Mouse (Mus musculus) forelimb bud, embryonic 11.5 days (tissue): ENCODE data around the gene Slc16a6.
"Not testable (repeated sequence)": the region's sequence is repeated elsewhere in the genome, so short reads cannot be mapped to it uniquely, and the experiment has no call there.

ENCODE experiments used
- DNase-seq: peaks from one replicate; pipeline ENCODE4 v3.0.0-alpha.2; 2012; ENCODE audit warnings: low read depth, low spot score

Slc16a6 gene

GRCm38 (mm10) chr11:109473171-109474085 is at the start of gene Slc16a6, which contains the start of gene Arsg:
Gene Slc16a6 (minus strand): TSS chr11:109473598.
Gene Arsg (plus strand): TSS chr11:109473374.
- DNase-seq = peak; percentile 67

- DNase-seq = no peak
Observed at GRCm38 (mm10) chr11:109520958-109521357, 47.6 kb upstream of the Slc16a6 start.

- no peak for DNase-seq
Observed at GRCm38 (mm10) chr11:109517816-109518215, 44.4 kb upstream of the Slc16a6 start.

- DNase-seq = no peak
Observed at GRCm38 (mm10) chr11:109517330-109517729, 43.9 kb upstream of the Slc16a6 start.

DNA sequence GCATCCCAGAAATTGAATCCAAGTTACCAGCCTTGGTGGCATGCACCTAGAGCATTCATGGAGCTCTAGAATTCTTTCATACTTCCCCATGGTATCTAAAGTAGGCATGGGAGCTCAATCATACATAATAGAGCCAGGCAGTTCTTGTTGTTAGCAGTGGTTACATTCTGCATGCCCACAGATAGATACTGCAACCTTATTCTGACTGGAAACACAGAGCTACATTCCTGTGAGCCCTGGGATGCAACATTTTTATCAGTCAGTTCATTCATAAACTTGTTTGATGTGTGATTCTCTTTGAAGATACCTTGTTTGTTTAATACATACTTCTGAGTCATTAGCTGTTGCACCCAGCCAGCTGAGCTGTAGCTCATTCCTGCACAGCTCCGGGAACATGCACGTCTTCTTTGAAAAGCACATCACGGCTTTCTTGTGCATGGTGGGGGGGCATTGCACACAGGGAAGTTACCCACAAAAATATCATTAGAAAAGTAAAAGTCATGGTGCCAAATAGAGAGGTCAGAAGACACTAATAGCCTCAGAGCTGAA is 40.7 kb upstream of the Slc16a6 start:
- no peak for DNase-seq

DNA sequence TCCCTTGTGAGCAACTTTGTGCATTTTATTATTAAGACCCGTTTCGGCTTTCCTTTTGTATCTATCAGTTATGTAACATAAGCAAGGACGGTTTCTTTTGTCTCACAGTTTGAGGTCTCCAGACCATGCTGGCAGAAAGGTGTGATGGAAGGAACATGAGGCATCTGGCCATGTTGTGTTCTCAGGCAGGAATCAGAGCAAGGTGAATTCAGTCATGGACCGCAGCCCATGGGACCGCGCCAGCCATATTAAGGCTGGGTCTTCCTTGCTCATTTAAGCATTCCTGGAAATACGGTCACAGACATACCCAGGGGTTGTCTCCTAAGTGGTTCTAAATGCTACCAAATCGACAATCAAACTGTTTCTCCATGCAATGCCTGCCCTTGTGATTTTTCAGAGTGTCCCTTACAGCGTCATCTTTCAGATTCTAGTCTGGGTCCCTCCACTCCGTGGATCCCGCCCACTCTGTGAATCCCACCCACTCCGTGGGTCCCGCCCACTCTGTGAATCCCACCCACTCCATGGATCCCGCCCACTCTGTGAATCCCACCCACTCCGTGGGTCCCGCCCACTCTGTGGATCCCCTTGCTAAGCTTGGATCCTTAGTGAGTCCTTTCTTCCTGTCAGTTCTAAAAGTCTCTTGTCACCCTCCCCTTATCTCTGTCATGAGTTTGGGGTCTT is 39.7 kb upstream of the Slc16a6 start:
- DNase-seq = no peak

DNA sequence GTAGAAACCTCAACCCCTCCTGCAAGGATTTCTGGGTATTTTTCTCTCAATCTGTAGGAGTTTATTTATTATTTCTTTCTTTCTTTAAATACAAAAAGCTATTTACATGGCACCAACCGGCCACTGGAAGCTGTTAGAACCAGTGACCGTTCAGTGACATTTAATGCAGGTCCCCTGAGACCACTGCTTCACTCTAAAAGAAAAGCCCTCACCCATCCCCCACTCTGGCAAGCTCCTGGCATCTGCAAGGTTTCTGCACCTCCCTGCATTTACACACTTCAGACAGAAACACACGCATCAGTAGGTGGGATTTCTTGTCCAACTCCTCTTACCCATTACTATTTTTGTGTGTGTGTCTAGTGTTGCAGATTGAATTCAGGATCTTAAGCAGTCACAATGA is 33.7 kb upstream of the Slc16a6 start:
- no peak for DNase-seq

DNA sequence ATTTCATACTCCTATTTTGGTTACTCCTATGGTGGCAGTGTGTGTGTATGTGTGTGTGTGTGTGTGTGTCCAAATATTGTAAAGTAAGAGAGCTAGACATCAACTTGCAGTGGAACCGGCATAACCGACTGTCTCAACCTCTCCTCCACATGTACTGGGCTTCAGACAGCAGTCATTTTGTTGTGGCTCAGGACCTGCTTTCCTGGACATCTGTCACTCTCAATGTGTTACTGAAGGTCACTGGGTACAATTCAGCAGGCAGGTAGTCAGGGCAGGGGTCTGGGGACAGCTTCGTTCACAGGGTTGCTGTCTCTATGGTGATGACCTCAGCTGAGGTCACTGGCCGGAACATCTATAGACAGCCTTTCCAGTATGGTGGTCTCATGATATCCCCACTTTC is 32.4 kb upstream of the Slc16a6 start:
- no peak for DNase-seq

DNA sequence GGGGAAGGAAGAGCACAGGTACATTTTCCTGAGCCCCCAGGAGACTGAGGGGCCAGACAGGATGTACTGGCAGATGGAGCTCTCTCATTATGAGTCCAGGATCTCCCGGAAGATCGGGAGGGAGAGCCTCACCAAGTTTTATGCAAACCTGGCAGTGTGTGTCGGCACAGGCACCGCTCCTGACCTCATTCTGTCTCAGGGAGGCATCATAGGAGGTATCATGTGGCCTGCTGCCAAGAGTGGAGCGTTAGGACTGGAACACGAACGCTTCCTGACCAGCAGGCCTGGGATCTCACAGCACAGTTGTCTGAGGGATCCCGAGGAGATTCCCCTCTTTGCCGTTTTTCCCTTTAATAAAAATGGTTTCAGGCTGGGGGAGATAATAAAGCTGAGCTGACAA is 31.6 kb upstream of the Slc16a6 start:
- DNase-seq = no peak

- DNase-seq = no peak
Observed at GRCm38 (mm10) chr11:109500206-109500605, 26.8 kb upstream of the Slc16a6 start.

DNA sequence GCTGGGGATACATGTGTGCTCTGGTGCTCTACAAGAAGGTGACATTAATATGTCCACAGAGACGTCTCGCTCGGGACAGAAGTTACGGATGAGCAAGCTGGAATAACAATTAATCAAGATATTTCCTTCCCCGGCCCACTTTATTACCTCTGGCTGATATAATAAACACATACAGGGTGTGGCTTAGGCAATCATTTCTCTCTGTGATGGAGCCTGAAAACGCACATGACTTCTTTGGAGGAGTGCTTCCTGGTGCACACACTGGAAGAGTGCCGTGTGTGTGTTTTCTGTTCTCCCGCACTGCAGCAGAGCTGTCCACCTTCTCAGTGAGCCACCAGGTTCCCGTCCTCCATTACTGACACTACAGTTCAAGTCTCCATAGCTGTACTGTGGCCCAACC is 24.6 kb upstream of the Slc16a6 start:
- DNase-seq = no peak

GRCm38 (mm10) chr11:109496996-109497714 is 23.8 kb upstream of the Slc16a6 start:
- DNase-seq = peak; percentile 26

GRCm38 (mm10) chr11:109496475-109496993 is 23.1 kb upstream of the Slc16a6 start:
- no peak for DNase-seq

- no peak for DNase-seq
Observed at GRCm38 (mm10) chr11:109495771-109496474, 22.5 kb upstream of the Slc16a6 start.

- no peak for DNase-seq
Observed at GRCm38 (mm10) chr11:109494890-109495770, 21.7 kb upstream of the Slc16a6 start.

GRCm38 (mm10) chr11:109492847-109493464 is 19.6 kb upstream of the Slc16a6 start:
- not testable (repeated sequence) for DNase-seq

GRCm38 (mm10) chr11:109491844-109492243 is 18.4 kb upstream of the Slc16a6 start:
- DNase-seq = no peak

GRCm38 (mm10) chr11:109489763-109490162 is 16.4 kb upstream of the Slc16a6 start:
- peak; percentile 32 for DNase-seq

DNA sequence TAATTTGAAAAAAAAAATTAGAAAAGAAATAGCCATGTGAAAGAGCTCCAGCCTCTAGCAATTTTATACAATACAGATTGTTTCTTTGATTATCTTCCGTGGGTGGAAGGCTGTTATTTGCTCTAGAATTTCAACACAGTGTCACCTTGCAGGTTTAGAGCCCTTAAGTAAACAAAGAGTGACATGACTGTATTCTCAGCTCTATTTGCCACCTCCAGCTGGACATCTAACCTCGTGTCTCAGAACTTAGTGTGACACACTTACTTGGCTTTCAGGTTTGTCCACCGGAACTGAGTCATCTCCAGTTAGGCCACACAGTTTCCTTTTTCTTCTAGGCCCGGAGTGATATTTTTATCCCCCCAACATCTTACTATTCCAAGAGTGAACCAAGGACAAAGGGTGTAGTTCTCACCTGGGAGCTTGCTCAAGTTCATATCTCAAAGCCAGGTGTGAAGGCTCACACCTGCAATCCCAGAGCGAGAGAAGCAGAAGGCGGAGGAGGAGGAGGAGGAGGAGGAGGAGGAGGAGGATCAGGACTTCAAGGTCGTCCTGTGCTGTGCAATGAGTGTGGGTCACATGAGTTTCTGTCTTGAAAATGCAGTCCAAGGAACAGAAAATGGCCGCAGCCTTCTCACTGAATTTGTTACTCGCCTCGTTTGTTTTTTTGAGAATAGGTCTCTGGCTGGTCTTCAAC is 14.7 kb upstream of the Slc16a6 start:
- no peak for DNase-seq
